Mouse (Mus musculus) left cerebral cortex, adult 11 months (tissue): ENCODE data around the gene Mrpl18.
"Not testable (repeated sequence)": the region's sequence is repeated elsewhere in the genome, so short reads cannot be mapped to it uniquely, and the experiment has no call there.

Source experiments
- DNase-seq: peaks from one replicate; pipeline ENCODE4 v3.0.0; 2022; ENCODE audit warnings: low spot score

The Mrpl18 gene

DNA sequence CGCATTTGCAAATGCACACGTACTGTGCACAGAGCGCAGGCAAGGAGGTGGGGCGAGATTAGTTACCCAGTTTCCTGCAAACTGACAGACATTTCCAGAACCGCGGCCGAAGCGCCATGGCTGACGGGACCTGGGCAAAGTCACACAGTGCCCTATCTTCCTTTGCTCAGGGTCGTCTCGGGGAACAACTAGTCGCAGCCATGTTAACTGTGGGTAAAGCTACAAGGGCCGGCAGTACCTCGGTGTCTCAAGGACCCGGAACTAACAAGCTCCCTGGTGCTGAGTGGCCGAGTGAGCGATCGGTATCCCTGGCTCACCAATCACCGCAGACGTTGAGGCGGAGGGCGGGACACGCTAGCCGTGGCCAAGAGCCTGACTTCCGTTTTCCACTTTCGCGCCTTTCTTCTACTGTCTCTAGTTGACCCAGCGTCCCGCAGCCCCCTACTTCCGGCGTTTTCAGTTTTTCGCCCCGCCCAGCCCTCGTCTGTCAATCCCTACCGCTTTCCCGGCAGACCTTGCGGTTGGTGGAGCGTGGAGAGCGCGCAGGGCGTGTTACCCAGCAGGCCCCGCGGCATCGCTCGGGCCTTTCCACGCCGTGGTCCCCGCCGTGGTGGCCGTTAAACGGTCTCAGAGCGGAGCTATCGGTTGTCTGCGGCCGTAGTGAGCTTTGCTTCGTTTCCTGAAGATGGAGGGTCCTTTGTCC is at the start of gene Mrpl18:
Mrpl18 (minus strand) TSS at position 465 of the 703 bp plus-strand sequence.
- peak; percentile 99 for DNase-seq

- DNase-seq, result no peak
Measured at GRCm38 (mm10) chr17:12963476-12963875, 47.3 kb upstream of the Mrpl18 start.

DNA sequence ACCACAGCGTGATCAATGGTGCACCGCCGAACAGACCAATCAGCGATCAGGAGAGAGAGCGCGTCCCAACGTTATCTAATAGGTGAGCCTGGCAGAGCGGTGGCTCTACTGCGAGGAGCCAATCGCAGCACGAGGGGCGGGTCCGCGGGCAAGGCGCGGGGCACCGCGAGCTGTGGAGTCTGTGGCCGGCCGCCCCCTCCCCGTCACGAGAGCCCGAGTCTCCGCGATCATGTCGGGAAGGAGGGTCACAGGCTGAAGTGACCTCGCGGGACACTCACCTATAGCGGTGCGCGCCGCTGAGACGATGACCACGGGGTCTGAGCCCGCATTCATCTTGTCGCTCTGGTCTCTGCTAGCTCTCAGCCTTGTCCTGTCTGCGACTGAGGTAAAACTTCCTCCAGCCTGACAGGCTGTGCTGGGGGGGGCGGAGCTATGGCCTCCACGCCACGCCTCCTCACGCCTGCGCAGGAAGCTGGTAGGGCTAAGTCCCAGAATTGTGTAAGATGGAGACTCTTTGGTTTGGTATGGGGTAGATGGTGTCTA is 44.3 kb upstream of the Mrpl18 start, which contains the start of gene Acat2:
Acat2 (minus strand) TSS at position 417 of the 543 bp plus-strand sequence.
- DNase-seq, result peak; percentile 92

DNA sequence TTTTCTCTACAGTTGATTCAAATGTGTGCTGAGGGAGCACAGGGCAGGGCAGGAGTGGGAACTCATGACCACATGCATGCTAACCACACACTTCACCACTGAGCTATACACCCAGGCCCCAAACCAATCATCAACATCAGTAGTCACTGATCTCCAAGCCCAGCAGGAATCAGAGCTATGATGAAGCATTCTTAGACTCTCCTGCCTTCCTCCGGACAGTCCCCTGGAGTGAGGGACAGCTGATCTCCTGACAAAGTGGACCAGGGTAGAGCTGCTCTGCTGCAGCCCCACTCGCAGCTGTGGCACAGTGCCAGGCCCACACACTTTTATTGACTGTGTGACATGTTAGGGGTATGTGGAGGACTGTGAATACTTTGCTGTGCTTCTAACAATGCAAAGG is 43.2 kb upstream of the Mrpl18 start:
- DNase-seq, result not testable (repeated sequence)

DNA sequence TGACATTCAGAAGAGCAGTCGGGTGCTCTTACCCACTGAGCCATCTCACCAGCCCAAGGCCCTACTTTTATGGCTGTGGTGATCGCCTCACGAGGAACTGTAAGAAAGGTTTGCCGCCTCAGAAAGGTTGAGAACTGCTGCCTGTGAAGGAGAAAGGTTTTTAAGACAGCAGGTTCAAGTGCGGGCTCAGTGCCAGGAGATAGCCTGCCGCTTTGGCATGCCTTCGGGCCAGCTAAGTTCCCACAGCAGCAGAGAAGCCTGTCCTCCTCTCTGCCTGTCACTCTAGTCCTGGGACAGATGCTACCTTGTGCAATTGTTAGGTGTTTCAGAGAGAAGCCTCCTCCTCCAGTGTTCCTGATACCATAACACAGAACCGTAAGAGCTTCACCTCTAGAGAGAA is 40.5 kb upstream of the Mrpl18 start:
- no peak for DNase-seq

GRCm38 (mm10) chr17:12949669-12950068 is 33.5 kb upstream of the Mrpl18 start:
- no peak for DNase-seq

DNA sequence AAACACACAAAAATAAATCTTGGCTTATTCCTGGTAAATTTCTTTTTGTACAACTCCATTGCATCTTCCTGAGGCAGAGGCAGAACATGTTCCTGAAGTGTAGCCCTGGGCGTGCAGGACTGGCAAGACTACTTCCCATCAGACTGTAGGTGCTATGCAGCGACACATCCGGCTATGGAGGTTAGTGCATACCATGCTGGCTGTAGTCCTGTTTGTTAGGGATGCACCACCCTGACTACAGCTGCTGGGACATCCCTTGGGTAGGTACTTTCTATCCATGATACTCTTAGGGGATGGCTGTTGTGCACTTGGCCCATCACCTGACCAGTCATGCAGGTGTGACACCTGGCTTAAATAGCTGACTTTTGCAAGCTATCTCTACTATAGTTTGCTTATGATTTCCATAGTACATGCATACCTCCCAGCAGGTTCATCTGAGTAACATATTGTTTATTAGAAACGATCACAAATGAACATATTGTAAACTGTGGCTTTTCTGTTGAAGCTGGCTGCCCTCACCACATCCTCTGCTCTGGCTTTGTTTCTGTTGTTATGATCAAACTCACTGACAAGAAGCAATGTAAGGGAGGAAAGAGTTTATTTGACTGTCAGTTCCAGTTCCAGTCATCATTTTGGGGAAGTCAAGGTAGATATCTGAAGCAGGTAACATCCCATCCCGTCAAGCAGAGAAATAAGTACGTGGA is 26.5 kb upstream of the Mrpl18 start:
- no peak for DNase-seq

- DNase-seq, result no peak
Measured at GRCm38 (mm10) chr17:12941543-12942260, 25.6 kb upstream of the Mrpl18 start.

DNA sequence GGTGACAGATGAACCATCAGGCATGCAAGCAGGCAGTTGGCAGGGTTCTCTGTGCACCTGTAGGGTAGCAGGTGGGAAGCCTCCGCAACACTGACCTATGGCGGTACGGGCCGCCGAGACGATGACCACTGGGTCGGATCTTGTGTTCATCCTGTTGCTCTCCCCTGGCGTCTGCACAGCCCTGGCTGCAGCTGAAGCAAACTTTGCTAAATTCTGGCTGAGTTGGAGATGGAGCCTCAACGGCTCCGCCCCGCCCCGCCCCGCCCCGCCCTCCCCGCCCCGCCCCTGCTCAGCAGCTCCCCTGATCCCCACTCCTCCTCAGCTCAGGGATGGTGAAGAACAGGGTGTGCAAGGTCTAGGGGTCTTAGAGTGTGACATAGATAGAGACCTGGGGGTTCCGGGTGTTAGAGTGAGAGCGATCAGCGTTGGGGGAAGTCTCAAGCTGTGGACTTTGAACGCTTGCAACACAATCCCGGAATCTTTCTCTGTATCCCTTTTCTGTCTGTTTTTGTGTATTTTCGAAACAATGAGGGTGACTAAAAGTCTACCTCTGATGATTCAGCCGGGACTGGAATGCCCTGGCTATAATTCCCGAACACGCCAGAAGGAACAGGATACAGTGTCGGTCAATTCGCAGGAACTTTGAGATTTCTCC is 24.1 kb upstream of the Mrpl18 start, which contains the start of gene Acat3:
Acat3 (minus strand) TSS at position 450 of the 655 bp plus-strand sequence.
- DNase-seq, result no peak

GRCm38 (mm10) chr17:12939377-12940148 is 23.4 kb upstream of the Mrpl18 start:
- DNase-seq, result not testable (repeated sequence)

DNA sequence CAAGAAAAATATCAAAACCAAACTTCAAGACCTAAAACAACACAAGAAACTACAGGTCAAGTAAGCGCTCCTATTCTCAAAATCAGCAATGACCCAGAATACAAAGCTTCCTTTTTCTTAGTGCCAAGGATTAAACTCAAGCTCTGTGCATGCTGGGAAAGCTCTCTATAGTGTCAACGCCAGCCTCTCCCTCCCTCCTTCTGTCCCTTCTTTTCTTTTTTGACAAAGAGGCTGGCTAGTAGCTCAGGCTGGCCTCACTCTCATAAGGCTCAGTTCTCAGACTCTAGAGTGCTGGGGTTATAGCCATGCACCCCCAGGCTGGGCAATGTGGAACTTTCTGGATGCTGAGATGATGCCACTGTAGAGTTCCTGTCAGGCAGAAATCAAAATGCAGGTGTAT is 21.9 kb upstream of the Mrpl18 start:
- DNase-seq, result no peak

- DNase-seq, result no peak
Measured at GRCm38 (mm10) chr17:12937412-12937970, 21.3 kb upstream of the Mrpl18 start.

DNA sequence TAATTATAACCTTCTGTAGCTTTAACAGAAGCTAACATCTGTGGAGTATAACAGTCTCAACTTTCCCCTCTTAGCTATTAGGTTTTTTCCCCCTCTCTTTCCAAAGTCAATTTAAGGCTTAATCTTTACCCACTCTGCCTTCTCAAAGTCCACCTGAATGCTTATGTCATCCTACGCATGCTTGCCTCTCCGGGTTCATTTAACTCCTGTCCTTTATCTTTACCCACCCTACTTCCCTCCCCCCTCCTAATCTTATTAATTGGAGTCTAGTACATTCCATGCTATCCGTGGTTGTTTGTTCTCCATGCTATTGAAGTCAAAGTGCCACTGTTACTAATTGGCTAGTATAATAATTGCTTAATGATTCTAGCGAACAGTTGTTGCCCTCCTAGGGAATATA is 19.6 kb upstream of the Mrpl18 start:
- DNase-seq, result no peak

- DNase-seq, result not testable (repeated sequence)
Measured at GRCm38 (mm10) chr17:12931576-12931975, 15.4 kb upstream of the Mrpl18 start.

- DNase-seq, result no peak
Measured at GRCm38 (mm10) chr17:12925703-12926180, 9.6 kb upstream of the Mrpl18 start.

DNA sequence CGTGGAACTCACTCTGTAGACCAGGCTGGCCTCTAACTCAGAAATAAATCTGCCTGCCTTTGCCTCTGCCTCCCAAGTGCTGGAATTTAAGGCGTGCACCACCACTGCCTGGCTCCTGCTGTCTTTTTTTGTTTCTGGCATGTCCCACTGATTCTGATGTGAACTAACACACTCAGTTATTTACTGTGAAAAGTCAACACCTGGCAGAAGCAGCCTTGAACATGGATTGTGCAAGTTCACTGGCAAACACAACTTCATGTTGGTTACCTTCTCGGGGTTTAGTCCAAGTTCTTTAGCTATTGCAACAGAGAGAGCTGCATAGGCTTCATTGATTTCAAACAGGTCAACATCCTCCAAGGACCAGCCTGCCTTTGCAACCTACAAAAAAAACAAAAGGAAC is 8.9 kb upstream of the Mrpl18 start:
- DNase-seq, result no peak

DNA sequence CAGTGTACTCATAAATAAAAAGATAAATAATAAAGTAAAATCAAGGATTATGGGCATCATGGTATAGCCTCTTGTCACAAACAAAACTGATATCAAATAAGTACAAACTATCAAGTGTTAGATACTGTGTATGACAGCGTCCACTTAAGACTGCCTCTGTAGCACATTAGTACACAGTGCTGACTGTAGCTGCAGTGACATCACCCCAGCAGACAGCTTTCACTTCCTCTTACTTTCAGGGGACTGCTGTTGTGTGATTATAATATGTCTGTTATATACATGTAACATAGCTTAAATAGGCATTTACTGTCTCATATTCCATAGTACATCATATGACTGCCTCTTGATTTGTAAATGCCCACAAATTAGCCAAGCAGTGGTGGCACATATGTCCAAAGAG is 4.9 kb upstream of the Mrpl18 start:
- no peak for DNase-seq

- peak; percentile 37 for DNase-seq
Measured at GRCm38 (mm10) chr17:12916588-12917380, 639 bp upstream of the Mrpl18 start.

DNA sequence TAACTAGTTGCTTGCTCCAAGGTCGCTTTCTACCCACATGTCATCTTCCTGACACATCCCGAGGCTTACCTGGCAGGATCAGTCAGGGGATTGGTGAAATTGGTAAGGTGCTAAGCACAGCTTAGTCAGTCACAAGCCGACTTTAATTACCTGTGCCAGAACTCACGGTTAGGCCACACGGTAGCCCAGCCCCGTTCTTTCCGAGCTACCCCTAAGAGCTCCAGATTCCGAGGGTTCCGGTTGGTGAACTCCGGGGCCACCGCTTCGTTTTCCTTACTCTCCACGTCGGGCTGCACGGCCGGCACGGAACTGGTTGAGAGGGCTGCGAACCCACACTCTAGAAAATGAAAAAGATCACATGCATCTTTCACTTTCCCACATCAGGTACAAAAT is 661 bp downstream of the Mrpl18 start, which contains the start of gene Tcp1:
Tcp1 (plus strand) TSS at position 214 of the 393 bp plus-strand sequence.
- no peak for DNase-seq

GRCm38 (mm10) chr17:12910391-12910790 is 5.8 kb downstream of the Mrpl18 start:
- DNase-seq, result no peak
